Mouse (Mus musculus): ENCODE results near the gene Opcml.

GRCm38 (mm10) chr9:27824424-27824823, 33.8 kb downstream of the Opcml start:
- TF ChIP-seq CTCF (IDR thresholded peaks at IDR 0.05; ENCODE audit: low read depth, low read length) = no peak
- TF ChIP-seq EP300 (IDR thresholded peaks at IDR 0.05; ENCODE audit: insufficient read depth, low read depth, low read length) = no peak
- TF ChIP-seq POLR2A (IDR thresholded peaks at IDR 0.05; ENCODE audit: insufficient read depth, low read length) = no peak

Measured in ES-Bruce4 (cell line).